Mouse (Mus musculus): ENCODE results near the gene Mettl6. TPM values are rescaled to one million over a fixed set of nuclear protein-coding genes. Genes with fewer than 3 reads are reported as not detected.
"Not testable (repeated sequence)": the region's sequence is repeated elsewhere in the genome, so short reads cannot be mapped to it uniquely, and the experiment has no call there.

The Mettl6 gene
- polyA plus RNA-seq, 1 experiment, result 24.5 TPM

GRCm38 (mm10) chr14:31472451-31473061, 22.3 kb downstream of the Mettl6 start:
- peak; percentile 84 for DNase-seq (ENCODE audit: low read depth)
- TF ChIP-seq POLR2A (IDR thresholded peaks at IDR 0.05; ENCODE audit: borderline replicate concordance, extremely low read depth, insufficient read depth, insufficient read length, poor library complexity, severe bottlenecking), result no peak
- peak; percentile 51; the same call in 1 of the 2 replicates for TF ChIP-seq CTCF (IDR thresholded peaks at IDR 0.05; ENCODE audit: borderline replicate concordance, extremely low read depth, insufficient read depth, insufficient read length)

- DNase-seq (ENCODE audit: low read depth), result no peak
- TF ChIP-seq CTCF (IDR thresholded peaks at IDR 0.05; ENCODE audit: borderline replicate concordance, extremely low read depth, insufficient read depth, insufficient read length) (no peak), POLR2A (IDR thresholded peaks at IDR 0.05; ENCODE audit: borderline replicate concordance, extremely low read depth, insufficient read depth, insufficient read length, poor library complexity, severe bottlenecking) (no peak)
Observed at GRCm38 (mm10) chr14:31469711-31470110, 25.1 kb downstream of the Mettl6 start.

GRCm38 (mm10) chr14:31464176-31464575, 30.7 kb downstream of the Mettl6 start:
- TF ChIP-seq CTCF (IDR thresholded peaks at IDR 0.05; ENCODE audit: borderline replicate concordance, extremely low read depth, insufficient read depth, insufficient read length), result peak; percentile 23; the same call in 1 of the 2 replicates
- no peak for TF ChIP-seq POLR2A (IDR thresholded peaks at IDR 0.05; ENCODE audit: borderline replicate concordance, extremely low read depth, insufficient read depth, insufficient read length, poor library complexity, severe bottlenecking)
- peak; percentile 22 for DNase-seq (ENCODE audit: low read depth)

- DNase-seq (ENCODE audit: low read depth), result no peak
- no peak for TF ChIP-seq CTCF (IDR thresholded peaks at IDR 0.05; ENCODE audit: borderline replicate concordance, extremely low read depth, insufficient read depth, insufficient read length)
- no peak for TF ChIP-seq POLR2A (IDR thresholded peaks at IDR 0.05; ENCODE audit: borderline replicate concordance, extremely low read depth, insufficient read depth, insufficient read length, poor library complexity, severe bottlenecking)
Observed at GRCm38 (mm10) chr14:31462886-31463285, 32.0 kb downstream of the Mettl6 start.

- not testable (repeated sequence) for DNase-seq (ENCODE audit: low read depth)
Observed at GRCm38 (mm10) chr14:31462226-31462625, 32.6 kb downstream of the Mettl6 start.

DNA sequence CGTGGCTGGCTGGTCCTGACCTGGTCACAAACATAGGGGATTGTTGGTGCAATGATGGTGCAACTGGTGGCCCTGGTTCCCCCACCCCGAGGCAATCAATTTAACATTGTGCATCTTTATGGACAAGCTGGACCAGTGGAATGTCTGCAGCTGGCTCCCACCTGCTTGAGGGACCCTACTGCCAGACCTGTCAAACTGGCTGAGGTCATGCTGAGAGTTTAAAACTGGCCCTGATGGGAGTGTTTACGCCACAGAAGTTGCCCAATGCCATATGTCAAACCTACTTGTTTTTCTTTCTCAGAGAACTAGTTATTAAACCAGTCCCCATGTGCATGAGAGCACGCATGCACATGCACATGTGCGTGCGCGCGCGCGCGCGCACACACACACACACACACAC, 36.8 kb downstream of the Mettl6 start:
- no peak for TF ChIP-seq CTCF (IDR thresholded peaks at IDR 0.05; ENCODE audit: borderline replicate concordance, extremely low read depth, insufficient read depth, insufficient read length)
- TF ChIP-seq POLR2A (IDR thresholded peaks at IDR 0.05; ENCODE audit: borderline replicate concordance, extremely low read depth, insufficient read depth, insufficient read length, poor library complexity, severe bottlenecking), result no peak
- DNase-seq (ENCODE audit: low read depth), result no peak

DNA sequence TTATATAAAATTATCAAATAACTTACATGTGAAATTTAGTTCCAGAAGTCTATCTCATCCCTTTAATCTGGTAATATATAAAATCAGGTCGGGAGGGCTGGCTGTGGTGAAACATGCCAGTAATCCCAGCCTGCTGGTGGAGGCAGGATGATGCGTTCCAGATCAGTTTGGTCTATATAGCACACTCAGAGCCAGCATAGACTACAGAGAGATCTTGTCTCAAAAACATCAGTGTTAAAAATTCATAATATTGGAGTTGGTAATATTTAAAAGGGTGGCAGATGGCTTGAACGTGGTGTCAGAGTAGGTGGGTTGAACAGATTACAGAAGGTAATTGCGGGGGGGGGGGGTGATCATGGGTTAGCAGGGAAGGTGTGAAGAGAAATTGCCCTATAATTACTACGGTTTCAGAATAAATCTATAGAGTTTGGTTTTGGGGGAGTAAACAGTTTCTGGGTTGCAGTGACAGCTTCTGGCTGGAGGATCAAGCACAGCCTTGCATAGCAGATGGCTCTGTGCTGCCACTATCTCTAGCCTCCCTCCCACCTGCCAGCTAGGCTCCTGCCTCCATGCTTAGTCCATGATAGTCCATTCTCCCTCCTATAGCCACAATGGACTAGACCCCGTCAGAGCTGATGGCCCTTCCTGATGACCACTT, 38.6 kb downstream of the Mettl6 start:
- TF ChIP-seq CTCF (IDR thresholded peaks at IDR 0.05; ENCODE audit: borderline replicate concordance, extremely low read depth, insufficient read depth, insufficient read length), result no peak
- no peak for TF ChIP-seq POLR2A (IDR thresholded peaks at IDR 0.05; ENCODE audit: borderline replicate concordance, extremely low read depth, insufficient read depth, insufficient read length, poor library complexity, severe bottlenecking)
- peak; percentile 58 for DNase-seq (ENCODE audit: low read depth)

DNA sequence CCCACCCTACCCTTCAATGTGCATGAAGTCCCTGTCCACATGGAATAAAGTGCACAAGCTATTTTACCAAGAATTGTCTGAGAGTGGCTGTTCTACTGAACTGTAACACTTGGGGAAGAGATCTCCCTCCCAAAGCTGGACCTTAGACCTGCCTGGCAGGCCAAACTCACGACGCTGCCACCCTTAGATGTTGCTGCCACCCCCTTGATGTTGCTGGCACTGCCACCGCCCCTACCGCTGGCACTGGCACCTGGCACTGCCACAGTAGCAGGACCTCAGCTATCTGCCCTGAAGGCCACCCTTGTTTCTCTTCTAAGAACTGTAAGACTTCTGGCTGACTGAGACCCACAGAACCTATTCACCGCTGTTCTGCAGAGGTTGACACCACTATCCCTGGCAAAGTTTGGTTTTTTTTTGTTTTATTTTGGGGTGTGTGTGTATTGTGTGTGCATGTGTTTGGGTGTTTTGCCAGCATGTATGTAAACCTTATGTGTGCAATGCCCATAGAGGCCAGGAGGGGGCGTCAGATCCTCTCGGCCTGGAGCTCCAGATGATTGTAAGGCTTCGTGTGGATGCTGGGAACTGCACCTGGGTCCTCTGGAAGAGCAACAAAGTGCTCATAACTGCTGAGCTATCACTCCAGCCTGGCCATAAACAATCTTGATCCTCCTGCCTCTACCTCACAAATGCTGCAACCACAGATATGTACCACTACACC, 39.8 kb downstream of the Mettl6 start:
- DNase-seq (ENCODE audit: low read depth), result no peak
- TF ChIP-seq CTCF (IDR thresholded peaks at IDR 0.05; ENCODE audit: borderline replicate concordance, extremely low read depth, insufficient read depth, insufficient read length), result peak; percentile 32; the same call in 1 of the 2 replicates
- no peak for TF ChIP-seq POLR2A (IDR thresholded peaks at IDR 0.05; ENCODE audit: borderline replicate concordance, extremely low read depth, insufficient read depth, insufficient read length, poor library complexity, severe bottlenecking)

- not testable (repeated sequence) for DNase-seq (ENCODE audit: low read depth)
Observed at GRCm38 (mm10) chr14:31453946-31454345, 40.9 kb downstream of the Mettl6 start.

DNA sequence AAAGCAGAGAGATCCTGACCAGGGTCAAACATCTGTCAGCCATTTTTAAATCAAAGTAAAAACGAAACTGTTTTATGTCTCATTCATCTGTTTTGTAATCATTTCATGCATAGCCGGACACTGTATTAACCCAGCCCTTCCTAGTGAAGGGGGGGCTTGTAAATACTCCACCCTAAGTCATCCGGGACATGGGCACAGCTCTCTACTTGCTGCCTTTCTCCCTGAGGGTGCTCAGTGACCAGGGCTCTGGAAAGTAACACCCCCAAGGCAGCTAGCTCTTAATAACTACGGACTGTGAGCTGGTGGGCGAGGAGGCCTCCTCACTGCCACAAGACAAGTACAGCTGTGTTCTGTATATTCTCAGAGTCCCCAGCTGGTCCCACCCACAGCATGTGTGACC, 45.8 kb downstream of the Mettl6 start:
- TF ChIP-seq POLR2A (IDR thresholded peaks at IDR 0.05; ENCODE audit: borderline replicate concordance, extremely low read depth, insufficient read depth, insufficient read length, poor library complexity, severe bottlenecking), result no peak
- no peak for TF ChIP-seq CTCF (IDR thresholded peaks at IDR 0.05; ENCODE audit: borderline replicate concordance, extremely low read depth, insufficient read depth, insufficient read length)

DNA sequence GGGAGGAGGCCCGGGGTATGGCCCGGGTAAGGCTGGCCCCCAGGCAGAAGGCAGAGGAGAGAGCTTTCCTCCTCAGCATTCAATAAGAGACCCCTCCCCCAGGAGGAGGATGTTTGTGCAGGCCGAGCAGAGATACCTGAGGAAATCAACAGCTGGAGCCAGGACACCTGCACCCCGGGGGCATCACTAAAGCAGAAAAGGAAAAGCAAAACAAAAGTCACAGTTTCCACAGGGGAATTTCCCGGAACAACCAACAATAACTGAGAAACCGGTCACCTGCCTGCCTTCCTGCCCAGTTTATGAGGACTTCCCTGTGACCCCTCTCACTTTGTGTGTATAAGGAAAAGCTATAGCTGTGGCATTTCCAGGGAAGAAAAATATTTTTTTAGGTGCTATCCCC, 51.2 kb downstream of the Mettl6 start:
- TF ChIP-seq POLR2A (IDR thresholded peaks at IDR 0.05; ENCODE audit: borderline replicate concordance, extremely low read depth, insufficient read depth, insufficient read length, poor library complexity, severe bottlenecking), result no peak
- no peak for TF ChIP-seq CTCF (IDR thresholded peaks at IDR 0.05; ENCODE audit: borderline replicate concordance, extremely low read depth, insufficient read depth, insufficient read length)

More for the DNA sequence above, 45.8 kb downstream of the Mettl6 start:
- DNase-seq (ENCODE audit: low read depth), result no peak

GRCm38 (mm10) chr14:31440725-31441124, 54.1 kb downstream of the Mettl6 start:
- TF ChIP-seq CTCF (IDR thresholded peaks at IDR 0.05; ENCODE audit: borderline replicate concordance, extremely low read depth, insufficient read depth, insufficient read length) (no peak), POLR2A (IDR thresholded peaks at IDR 0.05; ENCODE audit: borderline replicate concordance, extremely low read depth, insufficient read depth, insufficient read length, poor library complexity, severe bottlenecking) (no peak)

More for the DNA sequence above, 51.2 kb downstream of the Mettl6 start:
- DNase-seq (ENCODE audit: low read depth), result no peak

More at GRCm38 (mm10) chr14:31440725-31441124, 54.1 kb downstream of the Mettl6 start:
- DNase-seq (ENCODE audit: low read depth), result no peak

All from brain, embryonic 14.5 days (tissue).